Mouse (Mus musculus): ENCODE measurements around the gene Dlx6. TPM values are rescaled to one million over a fixed set of nuclear protein-coding genes. Genes with fewer than 3 reads are reported as not detected.

Dlx6 gene
- polyA plus RNA-seq, 1 experiment from 2014 or later: 8.0 TPM

DNA sequence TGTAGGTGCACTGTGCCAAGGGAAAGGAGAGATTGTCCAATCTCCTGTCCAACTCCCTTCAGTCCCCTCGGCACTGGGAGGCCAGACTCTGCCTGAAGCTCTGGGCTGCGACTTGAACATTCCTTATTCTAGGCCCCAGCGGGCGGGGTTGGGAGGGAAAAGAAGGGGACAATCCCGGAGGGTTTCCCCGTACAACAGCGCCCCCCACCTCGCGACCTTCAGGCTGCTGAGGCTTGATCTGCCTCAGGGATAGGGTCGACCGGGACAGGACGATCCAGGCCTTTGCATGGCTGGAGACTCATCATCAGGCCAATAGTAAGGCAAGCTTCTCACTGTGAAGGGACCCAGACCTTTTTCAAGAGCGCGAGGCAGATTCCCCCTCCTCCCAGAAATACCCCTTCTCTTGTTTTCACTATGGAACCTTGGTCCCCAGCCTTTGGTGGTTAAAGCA lies 15.7 kb downstream of the Dlx6 start:
- peaks cover 20% of the 10 kb centered on the region; the same call in 1 of the 2 replicates for H3K4me1 ChIP-seq
- under 1% methylated on average over 14 of the region's 14 CpGs for WGBS
- H3K27ac ChIP-seq: peak overlapping the region; percentile 92
- H3K4me3 ChIP-seq: peak overlapping the region; percentile 69
- H3K9me3 ChIP-seq: no peaks in the 10 kb centered on the region
- no peak for ATAC-seq (ENCODE audit: insufficient number of reproducible peaks, insufficient read depth, low FRiP score, low TSS enrichment)
- H3K4me2 ChIP-seq (replicated peaks): peak overlapping the region; percentile 72
- peaks cover 70% of the 10 kb centered on the region for H3K27me3 ChIP-seq
- H3K9ac ChIP-seq: peak overlapping the region; percentile 83
- H3K36me3 ChIP-seq: no peaks in the 10 kb centered on the region

DNA sequence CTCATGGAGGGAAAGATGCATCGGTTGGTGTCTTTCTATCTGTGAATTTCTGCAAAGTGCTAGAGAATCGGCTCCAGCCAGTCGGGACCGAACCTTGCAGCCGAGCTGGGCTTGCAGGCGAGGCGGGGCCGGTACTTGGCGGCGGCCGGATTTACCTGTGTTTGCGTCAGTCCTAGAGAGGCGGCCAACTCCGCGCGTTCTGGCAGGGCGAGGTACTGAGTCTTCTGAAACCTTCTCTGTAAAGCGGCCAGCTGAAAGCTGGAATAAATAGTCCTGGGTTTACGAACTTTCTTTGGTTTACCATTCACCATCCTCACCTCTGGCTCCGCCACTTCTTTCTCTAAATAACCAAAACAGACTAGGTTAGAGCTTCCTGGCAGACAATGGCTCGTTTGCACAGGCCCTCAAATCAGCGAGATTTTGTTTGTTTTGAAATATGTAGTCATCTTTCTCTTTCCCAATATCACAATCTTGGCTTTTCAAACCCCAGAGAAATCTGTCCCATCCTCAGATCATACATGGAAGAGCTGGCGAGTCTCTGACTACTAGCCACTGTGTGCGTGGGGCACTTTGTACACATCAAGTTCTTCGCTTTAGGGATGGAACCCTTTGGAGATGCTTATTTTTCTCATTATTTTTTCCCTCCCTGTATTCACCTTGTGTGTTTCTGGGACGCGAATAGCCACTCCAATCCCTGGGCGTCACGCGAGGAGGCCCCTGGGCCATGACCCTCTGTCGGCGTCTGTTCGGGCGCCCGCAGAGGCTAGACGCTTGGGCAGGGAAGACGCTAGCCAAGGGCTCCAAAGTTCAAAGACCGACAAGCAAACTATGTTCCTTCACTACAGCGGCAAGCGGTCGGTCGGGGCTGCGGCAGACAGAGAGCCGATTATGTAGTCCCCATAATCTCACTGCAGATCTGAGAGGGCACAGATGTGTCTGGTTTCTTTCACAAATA lies 16.5 kb downstream of the Dlx6 start:
- Histone ChIP-seq H3K4me2 (replicated peaks) (peak overlapping the region; percentile 72), H3K9me3 (no peaks in the 10 kb centered on the region), H3K36me3 (no peaks in the 10 kb centered on the region), H3K4me1 (peaks cover 13% of the 10 kb centered on the region; the same call in 1 of the 2 replicates), H3K27ac (peak overlapping the region; percentile 92), H3K4me3 (peak overlapping the region; percentile 69), H3K27me3 (peaks cover 64% of the 10 kb centered on the region), H3K9ac (peak overlapping the region; percentile 83)
- WGBS: 1% methylated on average over 44 of the region's 44 CpGs
- ATAC-seq (ENCODE audit: insufficient number of reproducible peaks, insufficient read depth, low FRiP score, low TSS enrichment): no peak

- Histone ChIP-seq H3K4me1 (peaks cover 13% of the 10 kb centered on the region; the same call in 1 of the 2 replicates), H3K36me3 (no peaks in the 10 kb centered on the region), H3K9me3 (no peaks in the 10 kb centered on the region), H3K27me3 (peaks cover 57% of the 10 kb centered on the region), H3K4me2 (replicated peaks) (peak overlapping the region; percentile 72), H3K9ac (peak overlapping the region; percentile 83), H3K27ac (peak overlapping the region; percentile 92), H3K4me3 (peak overlapping the region; percentile 69)
- under 1% methylated on average over 24 of the region's 24 CpGs for WGBS
- ATAC-seq (ENCODE audit: insufficient number of reproducible peaks, insufficient read depth, low FRiP score, low TSS enrichment): no peak
Measured at GRCm38 (mm10) chr6:6880361-6881114, 17.4 kb downstream of the Dlx6 start.

DNA sequence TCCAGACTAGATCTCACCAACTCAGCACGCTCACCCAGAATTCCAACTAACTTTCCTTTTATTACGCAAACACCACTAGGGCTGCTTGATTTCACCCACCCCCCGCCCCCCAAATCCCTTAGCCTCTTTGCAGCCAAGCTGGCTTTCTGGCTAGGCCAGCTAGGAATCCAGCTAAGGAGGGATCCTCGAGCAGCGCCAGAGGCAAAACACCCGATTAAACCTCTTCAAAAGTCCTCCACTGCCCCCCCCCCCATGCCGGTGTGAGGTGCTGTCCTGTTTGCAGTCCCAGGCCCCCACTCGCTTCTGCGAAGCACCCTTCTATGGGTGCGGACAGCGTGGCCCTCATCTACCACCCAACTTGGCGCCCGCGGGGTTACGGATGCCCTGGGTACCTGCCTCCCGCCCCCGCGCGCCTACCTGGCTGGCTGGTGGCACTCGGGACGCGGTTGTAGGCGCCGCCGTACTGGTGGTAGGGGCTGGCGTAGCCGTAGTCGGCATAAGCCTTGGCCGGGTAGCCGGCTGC lies 18.0 kb downstream of the Dlx6 start:
- Histone ChIP-seq H3K4me1 (peaks cover 13% of the 10 kb centered on the region; the same call in 1 of the 2 replicates), H3K9ac (peak overlapping the region; percentile 83), H3K4me3 (peak overlapping the region; percentile 69), H3K4me2 (replicated peaks) (peak overlapping the region; percentile 72), H3K27ac (peak overlapping the region; percentile 92), H3K9me3 (no peaks in the 10 kb centered on the region), H3K27me3 (peaks cover 51% of the 10 kb centered on the region), H3K36me3 (no peaks in the 10 kb centered on the region)
- WGBS: under 1% methylated on average over 30 of the region's 30 CpGs
- peak; percentile 38; the same call in 1 of the 2 replicates for ATAC-seq (ENCODE audit: insufficient number of reproducible peaks, insufficient read depth, low FRiP score, low TSS enrichment)

GRCm38 (mm10) chr6:6881638-6882190 lies 18.6 kb downstream of the Dlx6 start, which contains the start of gene Dlx5:
Dlx5 (minus strand) TSS chr6:6882085.
- Histone ChIP-seq H3K27ac (peak within 1 kb of the TSS; percentile 92), H3K4me3 (peak within 1 kb of the TSS; percentile 69), H3K9me3 (no peaks in the 10 kb centered on the region), H3K9ac (peak within 1 kb of the TSS; percentile 83), H3K27me3 (peaks cover 46% of the 10 kb centered on the region), H3K4me2 (replicated peaks) (peak within 1 kb of the TSS; percentile 72), H3K4me1 (peaks cover 12% of the 10 kb centered on the region; the same call in 1 of the 2 replicates), H3K36me3 (no peaks in the 10 kb centered on the region)
- ATAC-seq (ENCODE audit: insufficient number of reproducible peaks, insufficient read depth, low FRiP score, low TSS enrichment): peak; percentile 92
- 0% methylated on average over 37 of the region's 42 CpGs for WGBS

DNA sequence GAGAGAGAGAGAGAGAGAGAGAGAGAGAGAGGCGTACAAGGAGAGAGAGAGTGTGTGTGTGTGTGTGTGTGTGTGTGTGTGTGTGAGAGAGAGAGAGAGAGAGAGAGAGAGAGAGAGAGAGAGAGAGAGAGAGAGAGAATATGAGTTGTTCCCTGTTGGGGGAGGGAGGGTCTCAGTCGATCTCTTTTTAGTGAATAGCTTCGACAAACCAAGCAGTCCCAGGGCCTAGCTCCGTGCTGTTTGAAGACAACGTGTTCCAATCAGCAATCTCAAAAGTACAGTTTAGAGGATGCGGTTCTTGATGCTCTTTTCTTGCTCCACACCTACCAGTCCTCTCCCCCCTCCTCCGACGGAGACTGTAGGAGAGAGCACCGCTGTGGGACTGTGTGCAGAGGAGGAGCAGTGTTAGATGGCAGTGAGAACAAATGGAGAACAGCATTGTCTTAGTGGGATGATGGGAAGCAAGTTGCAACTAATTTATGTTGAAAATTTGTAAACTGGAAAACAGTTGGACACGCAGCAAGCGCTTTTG lies 19.2 kb downstream of the Dlx6 start:
- Histone ChIP-seq H3K27ac (peak overlapping the region; percentile 70), H3K9ac (peak overlapping the region; percentile 12; the same call in 1 of the 2 replicates), H3K9me3 (no peaks in the 10 kb centered on the region), H3K36me3 (no peaks in the 10 kb centered on the region), H3K4me2 (replicated peaks) (peak overlapping the region; percentile 72), H3K27me3 (peaks cover 41% of the 10 kb centered on the region), H3K4me3 (peak overlapping the region; percentile 69), H3K4me1 (peaks cover 10% of the 10 kb centered on the region; the same call in 1 of the 2 replicates)
- WGBS: 6% methylated on average over 10 of the region's 11 CpGs
- peak; percentile 16; the same call in 1 of the 2 replicates for ATAC-seq (ENCODE audit: insufficient number of reproducible peaks, insufficient read depth, low FRiP score, low TSS enrichment)

GRCm38 (mm10) chr6:6884897-6885296 lies 21.8 kb downstream of the Dlx6 start:
- Histone ChIP-seq H3K27me3 (peaks cover 32% of the 10 kb centered on the region; the same call in 1 of the 2 replicates), H3K9me3 (no peaks in the 10 kb centered on the region), H3K4me1 (no peaks in the 10 kb centered on the region; the same call in 1 of the 2 replicates), H3K27ac (no peak overlapping the region), H3K9ac (no peak overlapping the region), H3K4me3 (no peak overlapping the region), H3K4me2 (replicated peaks) (no peak overlapping the region), H3K36me3 (no peaks in the 10 kb centered on the region)
- 2% methylated on average over 12 of the region's 12 CpGs for WGBS
- no peak for ATAC-seq (ENCODE audit: insufficient number of reproducible peaks, insufficient read depth, low FRiP score, low TSS enrichment)

GRCm38 (mm10) chr6:6886225-6886624 lies 23.1 kb downstream of the Dlx6 start:
- Histone ChIP-seq H3K4me1 (no peaks in the 10 kb centered on the region; the same call in 1 of the 2 replicates), H3K27me3 (peaks cover 27% of the 10 kb centered on the region; the same call in 1 of the 2 replicates), H3K27ac (no peak overlapping the region), H3K4me2 (replicated peaks) (no peak overlapping the region), H3K36me3 (no peaks in the 10 kb centered on the region), H3K4me3 (no peak overlapping the region), H3K9ac (no peak overlapping the region), H3K9me3 (no peaks in the 10 kb centered on the region)
- 80% methylated on average over 3 of the region's 3 CpGs for WGBS
- ATAC-seq (ENCODE audit: insufficient number of reproducible peaks, insufficient read depth, low FRiP score, low TSS enrichment): no peak

- ATAC-seq (ENCODE audit: insufficient number of reproducible peaks, insufficient read depth, low FRiP score, low TSS enrichment): no peak
- Histone ChIP-seq H3K27ac (no peak overlapping the region), H3K4me3 (no peak overlapping the region), H3K27me3 (peaks cover 10% of the 10 kb centered on the region; the same call in 1 of the 2 replicates), H3K4me2 (replicated peaks) (no peak overlapping the region), H3K36me3 (no peaks in the 10 kb centered on the region), H3K9ac (no peak overlapping the region), H3K9me3 (no peaks in the 10 kb centered on the region), H3K4me1 (no peaks in the 10 kb centered on the region)
- 63% methylated on average over 6 of the region's 6 CpGs for WGBS
Measured at GRCm38 (mm10) chr6:6890047-6890446, 26.9 kb downstream of the Dlx6 start.

DNA sequence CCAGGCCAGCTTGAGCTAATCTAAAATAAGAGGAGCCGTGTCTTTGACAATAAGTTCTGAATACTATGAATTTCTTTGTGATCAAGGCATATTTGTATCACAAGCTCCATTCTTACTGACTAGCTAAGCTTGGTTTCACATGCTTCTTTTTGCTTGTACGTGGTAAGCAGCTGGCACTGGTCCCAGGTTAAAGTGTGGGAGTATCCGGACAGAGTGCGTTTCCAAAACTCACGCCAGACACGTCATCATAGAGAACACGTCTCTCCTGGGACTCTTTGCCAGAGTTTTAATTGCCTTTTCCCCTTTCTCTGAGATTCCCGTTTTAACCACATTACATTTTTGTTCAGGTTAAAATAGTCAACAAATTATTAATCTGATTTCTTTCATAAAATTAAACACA lies 46.5 kb downstream of the Dlx6 start:
- no peak overlapping the region for H3K27ac ChIP-seq
- WGBS: 71% methylated on average over 8 of the region's 8 CpGs
- ATAC-seq (ENCODE audit: insufficient number of reproducible peaks, insufficient read depth, low FRiP score, low TSS enrichment): no peak
- H3K9ac ChIP-seq: no peak overlapping the region
- H3K4me2 ChIP-seq (replicated peaks): no peak overlapping the region
- H3K9me3 ChIP-seq: no peaks in the 10 kb centered on the region
- H3K4me3 ChIP-seq: no peak overlapping the region
- H3K4me1 ChIP-seq: no peaks in the 10 kb centered on the region
- no peaks in the 10 kb centered on the region; the same call in 1 of the 2 replicates for H3K27me3 ChIP-seq
- no peaks in the 10 kb centered on the region for H3K36me3 ChIP-seq
